Comparison of ENCODE assay signal across 9 mouse cellular contexts in the genomic region with DNA sequence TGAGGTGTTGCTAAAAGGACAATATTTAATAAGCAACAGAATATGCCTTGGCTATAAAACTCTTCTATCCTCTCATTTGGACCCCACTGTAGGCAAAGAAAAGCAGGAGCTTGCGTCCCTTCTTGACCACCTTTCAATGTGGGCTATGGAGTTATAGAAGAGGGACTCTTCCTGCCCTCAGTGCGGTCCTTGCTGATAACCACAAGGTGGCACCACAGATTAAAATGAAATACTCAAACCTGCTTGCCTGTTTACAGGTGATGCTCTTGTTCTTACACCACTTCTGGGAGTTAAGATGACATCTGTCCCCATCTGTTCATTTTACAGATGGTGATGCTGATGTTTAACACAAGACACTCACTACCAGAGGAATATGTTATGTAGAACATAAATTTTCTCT.
DNase-seq lines count a peak whose midpoint lies in the region; ATAC-seq and TF ChIP-seq lines count a peak whose summit lies in the region.
"Had no signal": no experiment of that assay in that cellular context is flagged by ENCODE, and none has a peak within 500 bp of the region (broad histone marks: within the 10 kb centered on the region; RNA-seq: fewer than 3 reads in every experiment).

No protein-coding gene starts in this region.

- no peak overlapping the region for H3K9ac ChIP-seq in neural tube, embryonic 14.5 days (replicated peaks; ENCODE audit: low read depth, low read length)
- H3K9ac ChIP-seq in embryonic facial prominence, embryonic 14.5 days (ENCODE audit: low read depth, low read length), result no peak overlapping the region
- no peak overlapping the region for H3K9ac ChIP-seq in stomach, postnatal 0 days (ENCODE audit: low read length)
- H3K9ac ChIP-seq: heart, embryonic 15.5 days had no signal

- H3K4me1 ChIP-seq in neural tube, embryonic 14.5 days (ENCODE audit: control insufficient read depth, insufficient read depth, low read length), result no peaks in the 10 kb centered on the region
- H3K4me1 ChIP-seq in embryonic facial prominence, embryonic 14.5 days (ENCODE audit: control insufficient read depth, insufficient read depth, low read length), result no peaks in the 10 kb centered on the region
- H3K4me1 ChIP-seq in stomach, postnatal 0 days (replicated peaks; ENCODE audit: control insufficient read depth, insufficient read depth), result no peaks in the 10 kb centered on the region
- H3K4me1 ChIP-seq: heart, embryonic 15.5 days had no signal

- H3K27ac ChIP-seq in neural tube, embryonic 14.5 days (ENCODE audit: low read depth, low read length), result no peak overlapping the region
- no peak overlapping the region for H3K27ac ChIP-seq in embryonic facial prominence, embryonic 14.5 days (replicated peaks; ENCODE audit: low read depth, low read length)
- H3K27ac ChIP-seq in stomach, postnatal 0 days (replicated peaks), result no peak overlapping the region
- H3K27ac ChIP-seq: heart, embryonic 15.5 days had no signal

- ATAC-seq in neural tube, embryonic 14.5 days (ENCODE audit: low read depth), result peak; percentile 65; the same call in 1 of the 2 replicates
- ATAC-seq in embryonic facial prominence, embryonic 14.5 days (ENCODE audit: low read depth), result no peak
- no peak for ATAC-seq in stomach, postnatal 0 days (ENCODE audit: low FRiP score, low TSS enrichment)

- H3K27me3 ChIP-seq in neural tube, embryonic 14.5 days (ENCODE audit: control insufficient read depth, insufficient read depth, low read length), result no peaks in the 10 kb centered on the region
- no peaks in the 10 kb centered on the region for H3K27me3 ChIP-seq in embryonic facial prominence, embryonic 14.5 days (replicated peaks; ENCODE audit: control insufficient read depth, insufficient read depth, low read length)
- H3K27me3 ChIP-seq in stomach, postnatal 0 days (ENCODE audit: control insufficient read depth, insufficient read depth, low read length), result no peaks in the 10 kb centered on the region
- H3K27me3 ChIP-seq: heart, embryonic 15.5 days had no signal

- H3K4me2 ChIP-seq in neural tube, embryonic 14.5 days (ENCODE audit: low read depth, low read length), result no peak overlapping the region
- no peak overlapping the region for H3K4me2 ChIP-seq in embryonic facial prominence, embryonic 14.5 days (ENCODE audit: low read depth, low read length)
- H3K4me2 ChIP-seq in stomach, postnatal 0 days (replicated peaks; ENCODE audit: low read depth), result no peak overlapping the region
- H3K4me2 ChIP-seq: heart, embryonic 15.5 days had no signal

- peak; percentile 6 for DNase-seq in heart, postnatal 4 days
- no peak for DNase-seq in heart, adult 8-10 months (ENCODE audit: low spot score)
- no peak for DNase-seq in neural tube, embryonic 10.5 days (ENCODE audit: extremely low spot score, low spot score)
- peak; percentile 10 for DNase-seq in embryonic facial prominence, embryonic 14.5 days (ENCODE audit: low spot score)
- no peak for DNase-seq in stomach, postnatal 0 days (ENCODE audit: low spot score)
- DNase-seq in spleen, postnatal 4 days (ENCODE audit: low spot score in 2 of 2), result no peak
- no peak for DNase-seq in B cell, adult 2 months

- no peak for TF ChIP-seq EP300 in stomach, postnatal 0 days (optimal IDR thresholded peaks at IDR 0.05)

- H3K36me3 ChIP-seq in neural tube, embryonic 14.5 days (ENCODE audit: control insufficient read depth, insufficient read depth, low read length), result no peaks in the 10 kb centered on the region
- H3K36me3 ChIP-seq in embryonic facial prominence, embryonic 14.5 days (ENCODE audit: control insufficient read depth, insufficient read depth, low read length), result no peaks in the 10 kb centered on the region
- no peaks in the 10 kb centered on the region for H3K36me3 ChIP-seq in stomach, postnatal 0 days (ENCODE audit: control insufficient read depth, insufficient read depth, low read length)
- H3K36me3 ChIP-seq: heart, embryonic 15.5 days had no signal

- H3K4me3 ChIP-seq in neural tube, embryonic 14.5 days (ENCODE audit: low read depth, low read length), result no peak overlapping the region
- H3K4me3 ChIP-seq in embryonic facial prominence, embryonic 14.5 days (ENCODE audit: low read depth, low read length), result no peak overlapping the region
- H3K4me3 ChIP-seq in stomach, postnatal 0 days (ENCODE audit: low read depth, low read length), result no peak overlapping the region
- H3K4me3 ChIP-seq: heart, embryonic 15.5 days had no signal

- no peaks in the 10 kb centered on the region for H3K9me3 ChIP-seq in neural tube, embryonic 14.5 days (ENCODE audit: control insufficient read depth, low read length)
- H3K9me3 ChIP-seq in embryonic facial prominence, embryonic 14.5 days (ENCODE audit: control insufficient read depth, low read length), result no peaks in the 10 kb centered on the region; the same call in 1 of the 2 replicates
- H3K9me3 ChIP-seq in stomach, postnatal 0 days (ENCODE audit: control insufficient read depth, low read length), result no peaks in the 10 kb centered on the region
- H3K9me3 ChIP-seq: heart, embryonic 15.5 days had no signal

- peak; percentile 76 for TF ChIP-seq CTCF in stomach, postnatal 0 days (IDR thresholded peaks at IDR 0.05; ENCODE audit: low read depth)

- 53% methylated on average over 2 of the region's 2 CpGs for WGBS in neural tube, embryonic 14.5 days
- 55% methylated on average over 2 of the region's 2 CpGs for WGBS in embryonic facial prominence, embryonic 14.5 days
- WGBS in stomach, postnatal 0 days, result 38% methylated on average over 2 of the region's 2 CpGs

Comparison
In these comparisons a context has a peak if more than half of its experiments do, and no peak if none do; other contexts are left out.
1. DNase-seq: peak in heart, postnatal 4 days (single experiment) and embryonic facial prominence, embryonic 14.5 days (single experiment); none in heart, adult 8-10 months (single experiment), neural tube, embryonic 10.5 days (single experiment), stomach, postnatal 0 days (single experiment), spleen, postnatal 4 days (0 of 2) and B cell, adult 2 months (0 of 2).